Comparison of ENCODE assay signal across 9 mouse cellular contexts in the genomic region with DNA sequence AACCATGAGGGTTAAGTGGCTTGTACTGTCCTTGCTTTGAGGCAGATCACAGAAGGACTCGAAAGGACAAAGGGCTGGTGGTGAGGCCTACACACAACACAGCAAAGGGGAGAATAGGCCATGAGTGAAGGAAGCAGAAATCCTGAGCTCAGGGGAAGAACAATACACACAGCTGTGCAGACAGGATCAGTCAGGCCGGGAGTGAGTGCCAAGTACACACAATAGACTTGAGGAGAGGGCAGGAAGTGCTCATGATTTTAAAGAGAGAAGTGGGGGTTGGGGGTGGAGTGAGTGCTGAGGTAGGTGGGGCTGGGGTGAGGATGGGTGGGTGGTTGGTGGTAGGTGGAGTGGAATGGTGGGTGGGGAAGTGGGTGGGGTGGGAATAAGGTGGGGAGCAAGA.
DNase-seq lines count a peak whose midpoint lies in the region; ATAC-seq and TF ChIP-seq lines count a peak whose summit lies in the region.
"Had no signal": no experiment of that assay in that cellular context is flagged by ENCODE, and none has a peak within 500 bp of the region (broad histone marks: within the 10 kb centered on the region; RNA-seq: fewer than 3 reads in every experiment).

No protein-coding gene starts in this region.

- H3K27ac ChIP-seq in heart, embryonic 14.5 days (replicated peaks in 1 of 2; ENCODE audit: control insufficient read depth in 1 of 2, insufficient read depth in 1 of 2, low read depth in 2 of 2, low read length in 2 of 2): peak overlapping the region in 1 of 2 experiments; percentile 49; a peak in 1 of 4 replicates
- H3K27ac ChIP-seq in heart, adult 2 months: no peak overlapping the region
- no peak overlapping the region for H3K27ac ChIP-seq in forebrain, embryonic 15.5 days (replicated peaks)

- no peak for TF ChIP-seq POLR2A in heart, adult 2 months (IDR thresholded peaks at IDR 0.05; ENCODE audit: insufficient read depth, low read depth, low read length)

- 0 out of 2 replicates have a peak, but pooled peaks have one; percentile 47 for ATAC-seq in heart, embryonic 14.5 days (ENCODE audit: insufficient number of reproducible peaks, insufficient read depth, low FRiP score, low read depth)
- ATAC-seq in forebrain, embryonic 15.5 days (replicated peaks): peak; percentile 55; the same call in 1 of the 2 replicates
- no peak for ATAC-seq in monocyte, adult 5-6 weeks (replicated peaks; ENCODE audit: insufficient number of reproducible peaks, low FRiP score, low TSS enrichment, poor library complexity, severe bottlenecking)

- no peaks in the 10 kb centered on the region for H3K27me3 ChIP-seq in heart, embryonic 14.5 days (ENCODE audit: control insufficient read depth, insufficient read depth, low read length)
- no peaks in the 10 kb centered on the region for H3K27me3 ChIP-seq in heart, adult 2 months (ENCODE audit: control insufficient read depth, insufficient read depth, low read length)
- H3K27me3 ChIP-seq in forebrain, embryonic 15.5 days: no peaks in the 10 kb centered on the region

- H3K4me2 ChIP-seq in heart, embryonic 14.5 days (ENCODE audit: low read length): no peak overlapping the region
- H3K4me2 ChIP-seq in forebrain, embryonic 15.5 days (replicated peaks): no peak overlapping the region
- H3K4me2 ChIP-seq: liver, embryonic 11.5 days had no signal

- no peak for DNase-seq in heart, adult 2 months
- peak; percentile 2 to 12 for DNase-seq in CD8-positive naive resting alpha-beta T cell, adult 2 months (ENCODE audit: low read depth in 2 of 2, low spot score in 2 of 2)
- peak; percentile 32 for DNase-seq in naive thymus-derived CD4-positive, alpha-beta T cell, adult 2 months (ENCODE audit: low read depth)
- DNase-seq in spleen, adult 18-20 months: no peak
- DNase-seq in adipocyte (ENCODE audit: low spot score): no peak

- 39% methylated on average over 2 of the region's 2 CpGs for WGBS in heart, embryonic 14.5 days
- 29% methylated on average over 2 of the region's 2 CpGs for WGBS in heart, adult 2 months
- WGBS in forebrain, embryonic 15.5 days: 11% methylated on average over 2 of the region's 2 CpGs

- intact Hi-C loops in heart, adult 2 months (cut with DNase I): no loop called here

- peaks cover 0 to 2% of the 10 kb centered on the region in 2 experiments; a peak in 2 of 4 replicates for H3K4me1 ChIP-seq in heart, embryonic 14.5 days (ENCODE audit: control insufficient read depth in 2 of 2, insufficient read depth in 2 of 2, low read length in 2 of 2)
- no peaks in the 10 kb centered on the region for H3K4me1 ChIP-seq in heart, adult 2 months (ENCODE audit: control insufficient read depth, insufficient read depth, low read length)
- no peaks in the 10 kb centered on the region for H3K4me1 ChIP-seq in forebrain, embryonic 15.5 days

- H3K4me3 ChIP-seq in heart, embryonic 14.5 days (ENCODE audit: control insufficient read depth in 1 of 2, insufficient read depth in 1 of 2, low read depth in 1 of 2, low read length in 2 of 2): no peak overlapping the region
- H3K4me3 ChIP-seq in heart, adult 2 months: no peak overlapping the region
- H3K4me3 ChIP-seq in forebrain, embryonic 15.5 days: no peak overlapping the region

- H3K79me2 ChIP-seq in heart, adult 2 months (replicated peaks; ENCODE audit: control insufficient read depth, insufficient read depth, low read length): no peaks in the 10 kb centered on the region

- no peak overlapping the region for H3K9ac ChIP-seq in heart, embryonic 14.5 days (ENCODE audit: low read length)
- H3K9ac ChIP-seq in heart, adult 2 months (ENCODE audit: low read depth, low read length): no peak overlapping the region
- no peak overlapping the region for H3K9ac ChIP-seq in forebrain, embryonic 15.5 days (replicated peaks)

- no peak for TF ChIP-seq CTCF in heart, adult 2 months (IDR thresholded peaks at IDR 0.05)

- H3K36me3 ChIP-seq in heart, embryonic 14.5 days (ENCODE audit: control insufficient read depth, insufficient read depth, low read length): no peaks in the 10 kb centered on the region
- no peaks in the 10 kb centered on the region for H3K36me3 ChIP-seq in heart, adult 2 months (ENCODE audit: control insufficient read depth, insufficient read depth, low read length)
- no peaks in the 10 kb centered on the region for H3K36me3 ChIP-seq in forebrain, embryonic 15.5 days

- no peaks in the 10 kb centered on the region for H3K9me3 ChIP-seq in heart, embryonic 14.5 days (ENCODE audit: control insufficient read depth, low read length)
- H3K9me3 ChIP-seq in forebrain, embryonic 15.5 days: no peaks in the 10 kb centered on the region

- no peak for TF ChIP-seq EP300 in heart, adult 2 months (IDR thresholded peaks at IDR 0.05; ENCODE audit: insufficient read depth, low read depth, low read length)

Comparison
In these comparisons a context has a peak if more than half of its experiments do, and no peak if none do; other contexts are left out.
1. DNase-seq: peak in CD8-positive naive resting alpha-beta T cell, adult 2 months (2 of 2) and naive thymus-derived CD4-positive, alpha-beta T cell, adult 2 months (single experiment); none in heart, adult 2 months (0 of 2), spleen, adult 18-20 months (0 of 2) and adipocyte (single experiment).